Mouse (Mus musculus): Measurements from ENCODE around the gene Atf4. TPM values are rescaled to one million over a fixed set of nuclear protein-coding genes. Genes with fewer than 3 reads are reported as not detected.
A peak's percentile ranks its signal among the peaks of the same experiment; 100 is the strongest.

Atf4 gene
- polyA plus RNA-seq, 1 experiment from 2014 or later, result 130 TPM

DNA sequence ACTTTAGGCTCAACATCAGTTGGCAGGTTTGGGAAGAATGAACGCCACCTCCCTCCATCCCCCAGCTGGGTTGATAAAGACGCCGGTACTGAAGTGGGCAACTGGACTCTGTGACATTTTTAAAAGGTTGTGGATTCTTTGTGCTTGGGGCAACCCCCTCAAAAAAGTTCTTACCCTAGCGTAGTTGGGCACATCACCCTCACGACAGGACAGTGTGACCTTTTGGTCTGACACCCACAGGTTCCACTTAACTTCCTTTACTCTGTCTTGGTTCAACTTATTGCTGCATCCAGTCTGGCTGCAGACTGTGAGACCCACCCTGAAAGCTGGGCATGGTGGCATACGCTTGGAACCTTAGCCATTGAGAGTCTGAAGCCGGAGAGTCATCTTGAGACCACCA, 31.2 kb upstream of the Atf4 start:
- Histone ChIP-seq H3K4me2 (no peak overlapping the region), H3K9me3 (replicated peaks) (no peaks in the 10 kb centered on the region), H3K27me3 (0 out of 2 replicates have a peak, but pooled peaks cover 7% of the 10 kb centered on the region), H3K4me1 (replicated peaks) (peaks cover 20% of the 10 kb centered on the region), H3K4me3 (replicated peaks) (no peak overlapping the region), H3K9ac (no peak overlapping the region), H3K36me3 (replicated peaks) (no peaks in the 10 kb centered on the region), H3K27ac (replicated peaks) (no peak overlapping the region)
- no peak for ATAC-seq (ENCODE audit: insufficient read depth)
- WGBS (ENCODE audit: insufficient replicate concordance), result 66% methylated on average over 7 of the region's 7 CpGs

DNA sequence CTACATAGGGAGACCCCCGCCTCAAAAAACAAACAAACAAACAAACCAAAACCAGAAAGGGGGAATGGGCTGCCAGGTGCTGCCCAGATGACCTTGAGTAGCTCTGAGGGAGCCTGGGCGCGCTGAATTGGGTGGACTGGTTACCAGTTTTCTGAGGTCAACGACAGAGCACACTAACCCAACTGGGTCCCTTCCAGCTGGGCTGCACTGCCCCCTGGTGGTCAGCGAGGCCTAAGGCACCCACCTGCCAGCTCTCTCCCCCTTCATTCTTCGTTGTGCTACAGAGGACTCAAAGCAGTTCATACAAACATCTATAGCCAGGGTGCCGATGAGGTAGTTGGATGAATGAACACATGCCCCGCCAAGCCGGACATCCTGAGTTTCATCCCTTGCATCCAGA, 29.8 kb upstream of the Atf4 start:
- H3K27me3 ChIP-seq, result 0 out of 2 replicates have a peak, but pooled peaks cover 8% of the 10 kb centered on the region
- H3K9ac ChIP-seq, result no peak overlapping the region
- H3K9me3 ChIP-seq (replicated peaks), result no peaks in the 10 kb centered on the region
- H3K36me3 ChIP-seq (replicated peaks), result no peaks in the 10 kb centered on the region
- ATAC-seq (ENCODE audit: insufficient read depth), result peak; percentile 75
- H3K4me3 ChIP-seq (replicated peaks), result no peak overlapping the region
- peaks cover 10% of the 10 kb centered on the region for H3K4me1 ChIP-seq (replicated peaks)
- H3K4me2 ChIP-seq, result no peak overlapping the region
- WGBS (ENCODE audit: insufficient replicate concordance), result 12% methylated on average over 9 of the region's 9 CpGs
- no peak overlapping the region for H3K27ac ChIP-seq (replicated peaks)

DNA sequence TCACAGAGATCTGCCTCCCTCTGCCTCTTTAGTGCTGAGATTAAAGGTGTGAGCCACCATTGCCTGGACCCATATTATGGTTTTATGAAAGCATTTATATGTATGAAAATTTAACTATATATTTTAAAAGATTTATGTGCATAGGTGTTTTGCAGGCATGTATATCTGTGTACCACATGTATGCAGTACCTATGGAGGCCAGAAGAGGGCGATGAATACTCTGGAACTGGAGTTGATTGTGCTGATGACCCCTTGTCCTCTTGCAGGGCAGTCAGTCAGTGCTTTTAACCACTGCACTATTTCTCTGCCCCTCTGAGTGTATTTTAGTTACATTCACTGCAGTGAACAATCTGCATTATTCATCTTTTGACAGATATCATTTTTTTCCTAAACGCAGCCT, 29.2 kb upstream of the Atf4 start:
- peak; percentile 62 for ATAC-seq (ENCODE audit: insufficient read depth)
- no peaks in the 10 kb centered on the region for H3K36me3 ChIP-seq (replicated peaks)

DNA sequence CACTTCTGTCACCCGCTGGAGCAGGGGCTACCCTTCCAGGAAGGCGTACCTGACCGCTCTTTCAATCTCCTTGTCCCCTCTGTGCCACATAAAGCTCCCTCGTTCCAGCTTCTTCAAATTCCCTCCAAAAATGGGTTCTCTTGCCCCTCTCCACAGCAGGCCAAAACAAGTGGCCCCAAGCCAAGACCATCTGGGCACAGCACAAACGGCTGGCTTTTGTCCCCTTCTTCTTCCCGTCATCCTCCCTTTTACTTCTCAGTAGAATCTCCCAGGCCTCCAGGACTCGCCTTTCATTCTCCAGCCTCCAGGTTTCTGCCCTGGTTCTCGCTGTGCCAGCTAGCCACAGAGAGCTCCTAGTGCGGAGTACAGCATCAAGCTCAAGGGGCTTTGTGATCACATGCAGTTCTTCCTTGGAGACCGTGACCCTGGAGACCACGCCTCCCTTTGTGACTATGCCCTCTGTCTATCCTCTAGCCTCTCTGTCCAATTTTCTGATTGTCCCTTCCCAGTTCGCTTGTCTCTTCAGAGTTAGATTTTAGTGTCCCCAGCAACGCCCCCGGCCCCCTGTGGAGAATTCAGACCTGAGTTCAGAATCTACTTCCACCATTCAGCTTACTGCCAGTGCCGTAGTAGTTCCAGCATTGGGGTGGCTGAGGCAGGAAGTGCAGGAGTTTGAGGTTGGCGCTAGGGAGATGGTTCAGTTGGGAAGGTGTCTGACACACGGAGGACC, 26.7 kb upstream of the Atf4 start:
- no peaks in the 10 kb centered on the region for H3K36me3 ChIP-seq (replicated peaks)
- H3K9ac ChIP-seq, result no peak overlapping the region
- H3K4me3 ChIP-seq (replicated peaks), result no peak overlapping the region
- no peaks in the 10 kb centered on the region for H3K9me3 ChIP-seq (replicated peaks)
- ATAC-seq (ENCODE audit: insufficient read depth), result no peak
- WGBS (ENCODE audit: insufficient replicate concordance), result 68% methylated on average over 17 of the region's 17 CpGs
- 0 out of 2 replicates have a peak, but pooled peaks cover 5% of the 10 kb centered on the region for H3K27me3 ChIP-seq
- no peak overlapping the region for H3K27ac ChIP-seq (replicated peaks)
- H3K4me2 ChIP-seq, result no peak overlapping the region
- H3K4me1 ChIP-seq (replicated peaks), result peaks cover 15% of the 10 kb centered on the region

More for the DNA sequence above, 29.2 kb upstream of the Atf4 start:
- Histone ChIP-seq H3K4me1 (replicated peaks) (peaks cover 8% of the 10 kb centered on the region), H3K4me3 (replicated peaks) (no peak overlapping the region), H3K9ac (no peak overlapping the region), H3K27ac (replicated peaks) (no peak overlapping the region), H3K4me2 (no peak overlapping the region), H3K27me3 (0 out of 2 replicates have a peak, but pooled peaks cover 8% of the 10 kb centered on the region), H3K9me3 (replicated peaks) (no peaks in the 10 kb centered on the region)
- 46% methylated on average over 2 of the region's 2 CpGs for WGBS (ENCODE audit: insufficient replicate concordance)

DNA sequence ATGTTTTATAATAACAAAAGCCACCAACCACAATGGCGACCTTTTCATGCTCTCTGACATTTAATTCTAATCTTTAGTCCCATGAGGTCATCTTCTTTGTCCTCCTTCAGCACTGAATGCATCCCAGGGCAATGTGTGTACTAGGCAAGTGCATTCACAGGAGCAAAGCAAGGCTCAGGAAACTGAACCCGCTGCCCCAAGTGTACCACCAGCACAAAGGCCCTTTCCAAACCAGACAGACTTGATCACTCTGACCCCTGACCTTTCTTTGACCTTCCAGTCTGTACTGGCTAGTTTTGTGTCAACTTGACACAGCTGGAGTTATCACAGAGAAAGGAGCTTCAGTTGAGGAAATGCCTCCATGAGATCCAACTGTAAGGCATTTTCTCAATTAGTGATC, 22.7 kb upstream of the Atf4 start:
- Histone ChIP-seq H3K4me1 (replicated peaks) (peaks cover 36% of the 10 kb centered on the region), H3K27ac (replicated peaks) (no peak overlapping the region), H3K4me2 (no peak overlapping the region), H3K9me3 (replicated peaks) (no peaks in the 10 kb centered on the region), H3K4me3 (replicated peaks) (no peak overlapping the region), H3K9ac (no peak overlapping the region), H3K27me3 (0 out of 2 replicates have a peak, but pooled peaks cover 5% of the 10 kb centered on the region), H3K36me3 (replicated peaks) (peaks cover 21% of the 10 kb centered on the region)
- WGBS (ENCODE audit: insufficient replicate concordance), result 67% methylated on average over 2 of the region's 2 CpGs
- no peak for ATAC-seq (ENCODE audit: insufficient read depth)

DNA sequence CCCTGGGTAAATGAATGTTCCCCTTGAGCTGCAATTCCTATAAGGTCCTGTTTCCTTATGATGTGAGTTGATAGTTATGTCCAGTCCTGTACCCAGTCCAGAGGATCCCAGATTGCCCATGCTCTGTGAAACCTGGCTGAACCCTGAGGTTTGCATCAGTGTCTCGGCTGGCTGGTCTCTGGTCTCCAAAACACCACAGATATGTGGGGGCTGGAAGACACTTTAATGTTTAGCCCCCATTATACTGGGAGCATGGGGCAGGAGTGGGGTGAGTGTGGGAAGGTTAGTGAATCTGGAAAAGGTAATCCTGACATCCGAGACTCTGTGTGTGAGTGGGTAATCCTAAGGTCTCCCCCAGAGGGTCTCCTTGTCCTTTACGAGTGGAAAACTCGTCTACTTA, 21.9 kb upstream of the Atf4 start:
- Histone ChIP-seq H3K27ac (replicated peaks) (peak overlapping the region; percentile 91), H3K4me1 (replicated peaks) (peaks cover 36% of the 10 kb centered on the region), H3K36me3 (replicated peaks) (peaks cover 27% of the 10 kb centered on the region), H3K4me3 (replicated peaks) (peak overlapping the region; percentile 95; the same call in 1 of the 2 replicates), H3K9ac (peak overlapping the region; percentile 50), H3K4me2 (peak overlapping the region; percentile 71), H3K9me3 (replicated peaks) (no peaks in the 10 kb centered on the region), H3K27me3 (0 out of 2 replicates have a peak, but pooled peaks cover 5% of the 10 kb centered on the region)
- no peak for ATAC-seq (ENCODE audit: insufficient read depth)
- WGBS (ENCODE audit: insufficient replicate concordance), result 67% methylated on average over 4 of the region's 4 CpGs

GRCm38 (mm10) chr15:80233733-80234509, 21.1 kb upstream of the Atf4 start, which contains the start of gene Mief1:
TSS of gene Mief1 (plus strand) at chr15:80234018.
- peak; percentile 98 for ATAC-seq (ENCODE audit: insufficient read depth)
- Histone ChIP-seq H3K9ac (peak within 1 kb of the TSS; percentile 86), H3K9me3 (replicated peaks) (no peaks in the 10 kb centered on the region), H3K27ac (replicated peaks) (peak within 1 kb of the TSS; percentile 91), H3K27me3 (no peaks in the 10 kb centered on the region), H3K36me3 (replicated peaks) (peaks cover 35% of the 10 kb centered on the region), H3K4me1 (replicated peaks) (peaks cover 36% of the 10 kb centered on the region), H3K4me3 (replicated peaks) (peak within 1 kb of the TSS; percentile 95), H3K4me2 (peak within 1 kb of the TSS; percentile 86)
- WGBS (ENCODE audit: insufficient replicate concordance), result under 1% methylated on average over 67 of the region's 67 CpGs

DNA sequence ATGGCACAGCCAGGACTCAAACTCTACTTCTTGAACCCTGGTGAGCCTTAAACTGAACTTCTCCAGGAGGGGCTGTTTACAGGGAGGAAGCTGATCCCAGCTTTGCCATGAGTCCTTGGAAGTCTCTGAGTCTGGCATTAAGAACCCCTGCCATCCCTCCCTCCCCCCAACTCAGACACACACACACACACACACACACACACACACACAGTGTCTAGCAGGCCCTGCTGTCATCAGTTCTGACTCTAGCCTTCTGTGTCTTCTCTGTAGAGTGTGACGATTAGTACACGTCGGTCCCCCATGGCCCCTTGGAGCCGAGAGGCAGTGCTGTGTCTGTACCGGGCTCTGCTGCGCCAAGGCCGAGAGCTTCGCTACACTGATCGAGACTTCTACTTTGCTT, 19.4 kb upstream of the Atf4 start, which contains the start of gene AC140267.1:
AC140267.1 (plus strand) TSS at position 301 of the 400 bp plus-strand sequence.
- Histone ChIP-seq H3K9me3 (replicated peaks) (no peaks in the 10 kb centered on the region), H3K4me1 (replicated peaks) (peaks cover 36% of the 10 kb centered on the region), H3K9ac (peak within 1 kb of the TSS; percentile 86), H3K4me2 (peak within 1 kb of the TSS; percentile 86), H3K36me3 (replicated peaks) (peaks cover 45% of the 10 kb centered on the region), H3K27me3 (no peaks in the 10 kb centered on the region), H3K27ac (replicated peaks) (peak within 1 kb of the TSS; percentile 87), H3K4me3 (replicated peaks) (peak within 1 kb of the TSS; percentile 95)
- WGBS (ENCODE audit: insufficient replicate concordance), result 88% methylated on average over 9 of the region's 9 CpGs
- ATAC-seq (ENCODE audit: insufficient read depth), result no peak

DNA sequence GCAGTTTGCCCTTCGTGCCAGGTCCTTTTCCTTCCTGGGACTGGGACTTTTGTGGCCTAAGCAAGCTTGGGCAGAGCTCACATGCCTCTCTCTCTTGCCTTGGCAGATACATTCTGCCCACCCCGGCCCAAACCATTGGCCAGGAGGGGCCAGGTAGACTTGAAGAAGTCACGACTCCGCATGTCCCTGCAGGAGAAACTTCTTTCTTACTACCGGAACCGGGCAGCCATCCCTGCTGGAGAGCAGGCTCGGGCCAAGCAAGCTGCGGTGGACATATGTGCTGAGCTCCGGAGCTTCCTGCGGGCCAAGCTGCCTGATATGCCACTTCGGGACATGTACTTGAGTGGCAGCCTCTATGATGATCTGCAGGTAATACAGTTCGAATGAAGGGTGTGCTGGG, 6.8 kb upstream of the Atf4 start:
- Histone ChIP-seq H3K9ac (no peak overlapping the region), H3K4me1 (replicated peaks) (peaks cover 52% of the 10 kb centered on the region), H3K36me3 (replicated peaks) (peaks cover 93% of the 10 kb centered on the region), H3K27me3 (no peaks in the 10 kb centered on the region), H3K4me3 (replicated peaks) (no peak overlapping the region), H3K4me2 (no peak overlapping the region), H3K9me3 (replicated peaks) (no peaks in the 10 kb centered on the region), H3K27ac (replicated peaks) (peak overlapping the region; percentile 2; the same call in 1 of the 2 replicates)
- ATAC-seq (ENCODE audit: insufficient read depth), result no peak
- WGBS (ENCODE audit: insufficient replicate concordance), result 90% methylated on average over 12 of the region's 12 CpGs

GRCm38 (mm10) chr15:80248596-80248995, 6.4 kb upstream of the Atf4 start:
- Histone ChIP-seq H3K36me3 (replicated peaks) (peaks cover 93% of the 10 kb centered on the region), H3K4me1 (replicated peaks) (peaks cover 57% of the 10 kb centered on the region), H3K27me3 (no peaks in the 10 kb centered on the region), H3K4me3 (replicated peaks) (no peak overlapping the region), H3K4me2 (no peak overlapping the region), H3K27ac (replicated peaks) (peak overlapping the region; percentile 93), H3K9me3 (replicated peaks) (no peaks in the 10 kb centered on the region), H3K9ac (no peak overlapping the region)
- WGBS (ENCODE audit: insufficient replicate concordance), result 85% methylated on average over 1 of the region's 1 CpGs
- ATAC-seq (ENCODE audit: insufficient read depth), result no peak

DNA sequence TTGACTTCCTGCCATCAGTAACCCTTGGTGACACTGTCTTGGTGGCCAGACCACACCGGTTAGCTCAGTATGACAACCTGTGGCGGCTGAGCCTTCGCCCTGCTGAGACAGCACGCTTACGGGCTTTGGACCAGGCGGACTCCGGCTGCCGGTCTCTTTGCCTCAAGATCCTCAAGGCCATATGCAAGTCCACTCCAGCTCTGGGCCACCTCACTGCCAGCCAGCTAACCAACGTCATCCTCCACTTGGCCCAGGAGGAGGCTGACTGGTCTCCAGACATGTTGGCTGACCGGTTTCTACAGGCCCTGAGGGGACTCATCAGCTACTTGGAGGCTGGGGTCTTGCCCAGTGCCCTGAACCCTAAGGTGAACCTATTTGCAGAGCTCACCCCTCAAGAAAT, 5.3 kb upstream of the Atf4 start:
- ATAC-seq (ENCODE audit: insufficient read depth), result no peak
- peak overlapping the region; percentile 47; the same call in 1 of the 2 replicates for H3K9ac ChIP-seq
- peaks cover 82% of the 10 kb centered on the region for H3K36me3 ChIP-seq (replicated peaks)
- H3K4me2 ChIP-seq, result peak overlapping the region; percentile 66
- H3K9me3 ChIP-seq (replicated peaks), result no peaks in the 10 kb centered on the region
- no peaks in the 10 kb centered on the region for H3K27me3 ChIP-seq
- H3K4me3 ChIP-seq (replicated peaks), result 0 out of 2 replicates have a peak overlapping the region, but pooled peaks have one; percentile 3
- H3K4me1 ChIP-seq (replicated peaks), result peaks cover 67% of the 10 kb centered on the region
- peak overlapping the region; percentile 93 for H3K27ac ChIP-seq (replicated peaks)
- 83% methylated on average over 10 of the region's 10 CpGs for WGBS (ENCODE audit: insufficient replicate concordance)

Data from liver, embryonic 15.5 days (tissue).